Mouse (Mus musculus): ENCODE results near the gene Lix1l.
A peak's percentile ranks its signal among the peaks of the same experiment; 100 is the strongest.

Gene Lix1l

DNA sequence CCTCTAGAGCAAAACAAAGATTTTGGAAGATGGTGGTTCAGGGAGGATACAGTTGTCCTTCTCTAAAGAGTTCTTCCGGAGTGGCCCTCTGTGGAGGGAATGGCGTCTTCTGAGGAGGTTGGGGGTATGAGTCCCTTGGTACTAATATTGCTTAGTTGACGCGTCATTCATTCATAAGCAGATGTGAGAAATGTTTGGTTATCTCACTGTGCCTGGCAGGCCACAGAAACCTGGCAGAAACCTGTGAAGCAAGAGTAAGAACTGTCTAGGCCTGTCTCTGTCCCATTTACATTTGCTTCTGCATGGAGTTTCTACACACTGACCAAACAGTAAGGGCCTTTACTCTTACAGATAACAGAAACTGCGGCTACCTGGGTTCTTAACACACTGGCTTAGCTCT lies 70.6 kb downstream of the Lix1l start:
- DNase-seq (ENCODE audit: extremely low spot score, low spot score): no peak

GRCm38 (mm10) chr3:96673514-96673913 lies 72.6 kb downstream of the Lix1l start:
- DNase-seq (ENCODE audit: extremely low spot score, low spot score): no peak

GRCm38 (mm10) chr3:96674442-96674841 lies 73.5 kb downstream of the Lix1l start:
- DNase-seq (ENCODE audit: extremely low spot score, low spot score): peak; percentile 57

- DNase-seq (ENCODE audit: extremely low spot score, low spot score): no peak
Measured at GRCm38 (mm10) chr3:96675171-96675570, 74.2 kb downstream of the Lix1l start.

DNA sequence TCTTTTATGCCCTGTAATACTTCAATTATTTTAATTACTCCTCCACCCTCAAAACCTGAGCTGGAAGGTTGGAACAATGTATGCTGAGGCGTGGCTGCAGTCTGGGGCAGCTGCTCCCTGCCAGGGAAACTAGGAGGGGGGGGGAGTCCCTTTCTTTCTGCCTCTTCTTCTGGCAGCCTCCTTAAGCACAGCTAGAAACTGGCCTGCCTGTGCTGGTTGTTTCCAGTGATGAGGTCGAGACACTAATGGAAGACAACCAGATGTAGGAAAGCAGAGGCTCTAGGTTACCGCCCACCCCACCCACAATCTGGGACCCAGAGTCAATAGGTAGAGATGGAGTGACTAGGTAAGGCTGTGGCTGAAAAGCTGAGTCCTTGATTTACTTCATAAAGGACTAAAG lies 74.7 kb downstream of the Lix1l start:
- DNase-seq (ENCODE audit: extremely low spot score, low spot score): no peak

All from neural tube, embryonic 10.5 days (tissue).